Mouse (Mus musculus) CD4-positive naive resting alpha-beta T cell, adult 76 days (primary cell): ENCODE measurements around the gene Phox2a. TPM values are rescaled to one million over a fixed set of nuclear protein-coding genes. Genes with fewer than 3 reads are reported as not detected.

Experiments
- total RNA-seq: library from RNA; stranded (reverse); gene quantifications from one replicate; pipeline ENCODE4 v1.2.4, GENCODE M21; 2023

Phox2a gene
- total RNA-seq = not detected

GRCm38 (mm10) chr7:101817861-101818401 lies at the start of gene Phox2a:
TSS of gene Phox2a (plus strand) at chr7:101818313.

GRCm38 (mm10) chr7:101837606-101838471 lies 19.7 kb downstream of the Phox2a start, which contains the start of gene Inppl1:
TSS of gene Inppl1 (minus strand) at chr7:101838229.

GRCm38 (mm10) chr7:101857094-101857493 lies 39.0 kb downstream of the Phox2a start, which contains the start of gene Folr2:
TSS of gene Folr2 (minus strand) at chr7:101857194.

GRCm38 (mm10) chr7:101863415-101863814 lies 45.3 kb downstream of the Phox2a start, which contains the start of gene Anapc15:
TSS of gene Anapc15 (plus strand) at chr7:101863715.

GRCm38 (mm10) chr7:101870629-101871028 lies 52.5 kb downstream of the Phox2a start, which contains the start of gene Folr1:
TSS of gene Folr1 (minus strand) at chr7:101870788.

Other genes with a start within 250 kb of the Phox2a start
- 15.2 TPM for gene Art2b, start 232.7 kb upstream of the Phox2a start, total RNA-seq
- 26.4 TPM for gene Clpb, start 154.7 kb upstream of the Phox2a start, total RNA-seq
- 25.3 TPM for gene Inppl1, start 19.9 kb downstream of the Phox2a start, total RNA-seq
- not detected for gene Folr2, start 38.9 kb downstream of the Phox2a start, total RNA-seq
- 59.0 TPM for gene Anapc15, start 45.4 kb downstream of the Phox2a start, total RNA-seq
- not detected for gene Folr1, start 52.5 kb downstream of the Phox2a start, total RNA-seq
- 56.0 TPM for gene Lamtor1, start 87.6 kb downstream of the Phox2a start, total RNA-seq
- gene Tomt, start 88.0 kb downstream of the Phox2a start, total RNA-seq = not detected
- 0.91 TPM for gene Lrrc51, start 115.6 kb downstream of the Phox2a start, total RNA-seq
- gene Numa1, start 115.8 kb downstream of the Phox2a start, total RNA-seq = 296 TPM
- gene Il18bp, start 200.4 kb downstream of the Phox2a start, total RNA-seq = 10.1 TPM
- gene Rnf121, start 247.2 kb downstream of the Phox2a start, total RNA-seq = 28.5 TPM
- gene Xndc1, start 247.2 kb downstream of the Phox2a start, total RNA-seq = 40.2 TPM
- 1.6 TPM for gene Xntrpc, start 247.4 kb downstream of the Phox2a start, total RNA-seq